Mouse (Mus musculus) G1E (cell line): ENCODE measurements around the gene Fbxo42. TPM values are rescaled to one million over a fixed set of nuclear protein-coding genes. Genes with fewer than 3 reads are reported as not detected.

ENCODE experiments used
- ATAC-seq: 2 replicates; pipeline ENCODE4 v1.8.0; 2016; ENCODE audit warnings: mild to moderate bottlenecking; ENCODE audit not compliant: insufficient number of reproducible peaks, poor library complexity, low FRiP score, severe bottlenecking; ENCODE audit errors: extremely low read depth
- DNase-seq: peaks from one replicate; pipeline ENCODE4 v3.0.0; 2012; ENCODE audit warnings: low spot score
- H3K27me3 ChIP-seq: 2 replicates; pipeline ENCODE4 v1.6.1; 2012; ENCODE audit warnings: mild to moderate bottlenecking, low read length, inconsistent platforms; ENCODE audit not compliant: insufficient read depth
- H3K36me3 ChIP-seq: replicated peaks from 2 replicates; pipeline ENCODE3; 2012; ENCODE audit warnings: mild to moderate bottlenecking, inconsistent platforms
- H3K4me1 ChIP-seq: 2 replicates; pipeline ENCODE4 v1.6.1; 2012; ENCODE audit warnings: low read depth, low read length, inconsistent platforms, mixed read lengths; ENCODE audit not compliant: insufficient read depth
- H3K4me3 ChIP-seq: 2 replicates; pipeline ENCODE4 v1.5.1; 2012; ENCODE audit warnings: low read depth, mild to moderate bottlenecking, inconsistent platforms, low read length, moderate library complexity, mixed read lengths
- H3K9me3 ChIP-seq: replicated peaks from 2 replicates; pipeline ENCODE4 v1.6.1; 2012; ENCODE audit warnings: inconsistent platforms
- CTCF ChIP-seq: IDR thresholded peaks from 2 replicates; pipeline ENCODE4 v1.5.1; 2012; ENCODE audit warnings: low read depth, low read length, inconsistent platforms, mixed read lengths
- GATA1 ChIP-seq: IDR thresholded peaks from 2 replicates; pipeline ENCODE4 v1.6.1; 2012; ENCODE audit warnings: borderline replicate concordance, low read length, inconsistent platforms, mixed read lengths
- GATA2 ChIP-seq: IDR thresholded peaks from 2 replicates; pipeline ENCODE4 v1.6.1; 2012; ENCODE audit warnings: low read depth, low read length, inconsistent platforms, borderline replicate concordance
- POLR2AphosphoS5 ChIP-seq: IDR thresholded peaks from 2 replicates; pipeline ENCODE4 v1.6.1; 2012; ENCODE audit warnings: low read depth, low read length, inconsistent platforms; ENCODE audit not compliant: insufficient replicate concordance
- TAL1 ChIP-seq: conservative IDR thresholded peaks from 2 replicates; pipeline ENCODE4 v1.6.1; 2012; ENCODE audit warnings: low read depth, low read length, inconsistent platforms, mixed read lengths
- polyA plus RNA-seq: library from polyadenylated mRNA; stranded (reverse); fragments of >175 nt; gene quantifications from 2 replicates; pipeline ENCODE4 v1.2.3, GENCODE M21; 2012
- total RNA-seq, 2 experiments: library from RNA; stranded (forward) in 1 of 2; stranded (reverse) in 1 of 2; fragments of 200-1000 nt in 1 of 2; fragments of >200 nt in 1 of 2; fragmentation: Nextera tagmentation in 1 of 2; gene quantifications; 2 replicates each; pipeline ENCODE4 v1.2.3; 2014 to 2017

Fbxo42 gene
- total and polyA plus RNA-seq, 3 experiments = 8.3 to 36.7 (median 15.5) TPM

DNA sequence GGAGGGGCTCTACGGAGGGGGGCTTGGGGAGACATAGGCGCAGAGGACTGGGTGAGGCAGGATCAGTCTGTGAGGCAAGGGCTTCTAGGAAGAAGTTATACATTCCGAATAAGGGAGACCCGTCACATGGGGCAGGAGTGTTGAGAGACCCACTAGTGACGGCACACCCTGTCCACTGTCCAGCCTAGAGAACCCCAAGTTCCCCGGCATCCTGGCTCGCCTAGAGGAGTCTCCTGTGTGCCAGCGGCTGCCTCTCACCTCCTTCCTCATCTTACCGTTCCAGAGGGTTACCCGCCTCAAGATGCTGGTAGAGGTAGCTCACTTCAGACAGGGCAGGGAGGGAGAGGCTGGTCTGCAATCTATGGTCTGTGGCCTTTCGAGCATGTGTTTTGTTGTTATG, 101.7 kb downstream of the Fbxo42 start:
- TF ChIP-seq GATA2 (no peak), TAL1 (no peak), CTCF (no peak)
- Histone ChIP-seq H3K27me3 (peaks cover 14% of the 10 kb centered on the region), H3K36me3 (no peaks in the 10 kb centered on the region), H3K9me3 (peaks cover 6% of the 10 kb centered on the region; the same call in 1 of the 2 replicates), H3K4me3 (no peak overlapping the region), H3K4me1 (no peaks in the 10 kb centered on the region)
- ATAC-seq = no peak
- no peak for DNase-seq

DNA sequence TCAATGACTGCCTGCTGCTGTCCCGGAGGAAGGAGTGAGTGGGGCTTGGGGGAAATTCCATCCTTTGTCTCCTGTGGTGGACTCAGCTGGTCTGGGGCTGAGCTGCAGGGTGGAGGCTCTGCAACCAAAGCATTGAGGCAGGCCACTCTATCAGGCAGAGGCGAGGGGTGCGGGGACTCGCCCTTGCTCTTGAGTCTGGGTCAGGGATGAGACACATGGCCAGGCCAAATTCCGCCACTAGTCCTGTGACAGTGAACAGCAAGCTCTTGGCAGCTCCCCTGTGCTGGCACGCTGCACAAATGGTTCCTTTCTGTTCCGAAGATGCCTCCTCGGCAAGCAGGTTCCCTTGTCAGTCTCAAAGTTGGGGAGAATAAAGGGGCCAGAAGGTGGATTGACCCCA, 103.4 kb downstream of the Fbxo42 start:
- Histone ChIP-seq H3K9me3 (peaks cover 6% of the 10 kb centered on the region; the same call in 1 of the 2 replicates), H3K36me3 (no peaks in the 10 kb centered on the region), H3K4me1 (no peaks in the 10 kb centered on the region), H3K4me3 (no peak overlapping the region), H3K27me3 (peaks cover 9% of the 10 kb centered on the region; the same call in 1 of the 2 replicates)
- DNase-seq (no peak), ATAC-seq (no peak)
- TF ChIP-seq TAL1 (no peak), GATA1 (no peak), GATA2 (no peak), CTCF (no peak), POLR2AphosphoS5 (no peak)

DNA sequence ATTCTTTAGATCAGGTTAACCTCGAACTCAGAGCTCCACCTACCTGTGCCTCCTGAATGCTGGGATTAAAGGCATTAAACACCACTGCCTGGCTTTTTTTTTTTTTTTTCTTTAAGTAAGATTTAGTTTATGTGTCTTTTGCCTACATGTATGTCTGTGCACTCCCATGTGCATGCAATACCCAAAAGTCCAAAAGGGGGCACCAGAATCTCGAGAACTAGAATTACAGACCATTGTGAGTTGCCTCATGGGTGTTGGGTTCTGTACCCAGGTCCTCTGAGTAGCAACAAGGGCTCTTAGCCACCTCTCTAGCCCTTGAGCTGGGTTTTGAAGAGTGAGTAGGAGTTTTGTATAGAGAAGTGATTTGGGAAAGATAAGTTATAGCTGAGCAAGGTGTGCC, 104.9 kb downstream of the Fbxo42 start:
- Histone ChIP-seq H3K36me3 (no peaks in the 10 kb centered on the region), H3K9me3 (peaks cover 3% of the 10 kb centered on the region; the same call in 1 of the 2 replicates), H3K27me3 (peaks cover 9% of the 10 kb centered on the region; the same call in 1 of the 2 replicates), H3K4me1 (no peaks in the 10 kb centered on the region), H3K4me3 (no peak overlapping the region)
- ATAC-seq = no peak
- TF ChIP-seq CTCF = no peak
- TF ChIP-seq GATA2 = no peak
- TF ChIP-seq POLR2AphosphoS5 = no peak
- no peak for TF ChIP-seq GATA1
- TF ChIP-seq TAL1 = no peak
- no peak for DNase-seq

Other genes starting within 250 kb of the Fbxo42 start
- 0.34 TPM in 1 of 2 replicates, not detected in the other for gene Padi2, start 241.6 kb upstream of the Fbxo42 start, total RNA-seq (2014; fragmentation: Nextera tagmentation)
- 0.46 and 0.82 TPM in 2 replicates for gene Padi2, start 241.6 kb upstream of the Fbxo42 start, total RNA-seq (2017)
- gene Padi2, start 241.6 kb upstream of the Fbxo42 start, polyA plus RNA-seq = 0.11 and 0.21 TPM in 2 replicates
- gene Sdhb, start 186.7 kb upstream of the Fbxo42 start, total RNA-seq (2014; fragmentation: Nextera tagmentation) = 51.2 and 51.7 TPM in 2 replicates
- 100 and 103 TPM in 2 replicates for gene Sdhb, start 186.7 kb upstream of the Fbxo42 start, total RNA-seq (2017)
- gene Sdhb, start 186.7 kb upstream of the Fbxo42 start, polyA plus RNA-seq = 105 and 142 TPM in 2 replicates
- 22.3 and 34.0 TPM in 2 replicates for gene Atp13a2, start 161.0 kb upstream of the Fbxo42 start, total RNA-seq (2014; fragmentation: Nextera tagmentation)
- gene Atp13a2, start 161.0 kb upstream of the Fbxo42 start, total RNA-seq (2017) = 21.4 and 26.6 TPM in 2 replicates
- gene Atp13a2, start 161.0 kb upstream of the Fbxo42 start, polyA plus RNA-seq = 67.7 and 124 TPM in 2 replicates
- gene Mfap2, start 137.5 kb upstream of the Fbxo42 start, total RNA-seq (2014; fragmentation: Nextera tagmentation) = not detected in 2 replicates
- not detected in 2 replicates for gene Mfap2, start 137.5 kb upstream of the Fbxo42 start, total RNA-seq (2017)
- gene Mfap2, start 137.5 kb upstream of the Fbxo42 start, polyA plus RNA-seq = not detected in 2 replicates
- 1.7 and 3.4 TPM in 2 replicates for gene Crocc, start 87.4 kb upstream of the Fbxo42 start, total RNA-seq (2014; fragmentation: Nextera tagmentation)
- gene Crocc, start 87.4 kb upstream of the Fbxo42 start, total RNA-seq (2017) = 3.0 and 3.4 TPM in 2 replicates
- gene Crocc, start 87.4 kb upstream of the Fbxo42 start, polyA plus RNA-seq = 5.3 and 7.1 TPM in 2 replicates
- gene Necap2, start 69.6 kb upstream of the Fbxo42 start, total RNA-seq (2014; fragmentation: Nextera tagmentation) = 43.9 and 51.5 TPM in 2 replicates
- gene Necap2, start 69.6 kb upstream of the Fbxo42 start, total RNA-seq (2017) = 61.9 and 62.4 TPM in 2 replicates
- gene Necap2, start 69.6 kb upstream of the Fbxo42 start, polyA plus RNA-seq = 91.8 and 101 TPM in 2 replicates
- gene Spata21, start 59.6 kb upstream of the Fbxo42 start, total RNA-seq (2014; fragmentation: Nextera tagmentation) = not detected in 2 replicates
- gene Spata21, start 59.6 kb upstream of the Fbxo42 start, total RNA-seq (2017) = not detected in 2 replicates
- not detected in 2 replicates for gene Spata21, start 59.6 kb upstream of the Fbxo42 start, polyA plus RNA-seq
- gene Szrd1, start 8.1 kb upstream of the Fbxo42 start, total RNA-seq (2014; fragmentation: Nextera tagmentation) = 54.3 and 64.5 TPM in 2 replicates
- gene Szrd1, start 8.1 kb upstream of the Fbxo42 start, total RNA-seq (2017) = 36.7 and 37.2 TPM in 2 replicates
- 150 and 161 TPM in 2 replicates for gene Szrd1, start 8.1 kb upstream of the Fbxo42 start, polyA plus RNA-seq
- gene Rsg1, start 66.0 kb downstream of the Fbxo42 start, total RNA-seq (2014; fragmentation: Nextera tagmentation) = 1.0 and 2.0 TPM in 2 replicates
- gene Rsg1, start 66.0 kb downstream of the Fbxo42 start, total RNA-seq (2017) = 0.93 and 1.6 TPM in 2 replicates
- 0.56 and 0.87 TPM in 2 replicates for gene Rsg1, start 66.0 kb downstream of the Fbxo42 start, polyA plus RNA-seq
- not detected in 2 replicates for gene Arhgef19, start 91.6 kb downstream of the Fbxo42 start, total RNA-seq (2014; fragmentation: Nextera tagmentation)
- 0.06 TPM in 1 of 2 replicates, not detected in the other for gene Arhgef19, start 91.6 kb downstream of the Fbxo42 start, total RNA-seq (2017)
- gene Arhgef19, start 91.6 kb downstream of the Fbxo42 start, polyA plus RNA-seq = not detected in 2 replicates
- not detected in 2 replicates for gene Epha2, start 153.3 kb downstream of the Fbxo42 start, total RNA-seq (2014; fragmentation: Nextera tagmentation)
- not detected in 2 replicates for gene Epha2, start 153.3 kb downstream of the Fbxo42 start, total RNA-seq (2017)
- not detected in 2 replicates for gene Epha2, start 153.3 kb downstream of the Fbxo42 start, polyA plus RNA-seq
- gene Fam131c, start 220.3 kb downstream of the Fbxo42 start, total RNA-seq (2014; fragmentation: Nextera tagmentation) = not detected in 2 replicates
- gene Fam131c, start 220.3 kb downstream of the Fbxo42 start, total RNA-seq (2017) = not detected in 2 replicates
- not detected in 2 replicates for gene Fam131c, start 220.3 kb downstream of the Fbxo42 start, polyA plus RNA-seq